Mouse (Mus musculus) mouse trophoblast stem cell (cell line): Measurements from ENCODE around the gene Copz2.
"Not testable (repeated sequence)": the region's sequence is repeated elsewhere in the genome, so short reads cannot be mapped to it uniquely, and the experiment has no call there.

ENCODE experiments used
- in situ Hi-C, 2 experiments: fragments of 300-500 bp; cut with MseI, MboI; formaldehyde crosslinking; loops; 2 replicates in 1 of 2; 3 replicates in 1 of 2; pipeline ENCODE4 v1.15.1; 2025

Copz2 gene

DNA sequence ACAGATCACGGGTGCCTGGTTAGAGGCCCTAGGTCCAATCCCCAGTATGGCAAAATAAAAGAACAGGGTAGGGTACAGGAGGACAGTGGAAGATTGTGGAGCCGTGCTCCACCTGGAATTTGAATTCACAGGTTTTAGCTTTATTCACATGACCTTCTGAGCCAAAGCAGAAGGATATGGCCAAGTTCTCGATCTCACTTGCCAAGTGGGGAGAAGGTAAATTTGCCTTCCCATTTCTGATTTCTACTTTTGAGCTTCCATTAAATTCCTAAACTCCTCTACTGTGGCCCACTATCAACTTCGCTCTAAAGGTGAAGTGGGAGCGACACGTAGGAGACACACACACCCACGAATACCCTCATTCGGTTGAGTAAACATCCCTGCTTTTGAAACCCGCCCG lies 20.8 kb upstream of the Copz2 start:
- in situ Hi-C loops, result no loop called here

DNA sequence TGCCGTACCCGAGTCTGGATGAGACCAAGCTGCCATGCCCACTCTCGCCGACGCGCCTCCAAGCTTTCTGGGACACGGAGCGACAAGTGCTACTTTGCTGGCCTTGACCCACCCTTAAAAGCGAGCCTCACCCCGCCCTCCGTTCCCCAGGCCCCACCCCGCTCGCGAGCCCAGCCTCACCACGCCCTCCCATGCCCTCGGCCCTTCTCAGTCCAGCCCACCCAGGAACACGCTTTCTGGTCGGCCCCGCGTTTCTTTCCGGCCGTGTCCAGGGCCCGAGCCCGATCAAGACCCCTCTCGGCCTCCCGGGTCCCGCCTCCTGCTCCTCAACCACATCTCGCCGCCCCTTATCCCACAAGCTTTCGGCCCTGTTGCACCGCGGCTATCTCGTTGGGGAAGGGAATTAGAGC lies 20.3 kb upstream of the Copz2 start:
- in situ Hi-C loops, result no loop called here

DNA sequence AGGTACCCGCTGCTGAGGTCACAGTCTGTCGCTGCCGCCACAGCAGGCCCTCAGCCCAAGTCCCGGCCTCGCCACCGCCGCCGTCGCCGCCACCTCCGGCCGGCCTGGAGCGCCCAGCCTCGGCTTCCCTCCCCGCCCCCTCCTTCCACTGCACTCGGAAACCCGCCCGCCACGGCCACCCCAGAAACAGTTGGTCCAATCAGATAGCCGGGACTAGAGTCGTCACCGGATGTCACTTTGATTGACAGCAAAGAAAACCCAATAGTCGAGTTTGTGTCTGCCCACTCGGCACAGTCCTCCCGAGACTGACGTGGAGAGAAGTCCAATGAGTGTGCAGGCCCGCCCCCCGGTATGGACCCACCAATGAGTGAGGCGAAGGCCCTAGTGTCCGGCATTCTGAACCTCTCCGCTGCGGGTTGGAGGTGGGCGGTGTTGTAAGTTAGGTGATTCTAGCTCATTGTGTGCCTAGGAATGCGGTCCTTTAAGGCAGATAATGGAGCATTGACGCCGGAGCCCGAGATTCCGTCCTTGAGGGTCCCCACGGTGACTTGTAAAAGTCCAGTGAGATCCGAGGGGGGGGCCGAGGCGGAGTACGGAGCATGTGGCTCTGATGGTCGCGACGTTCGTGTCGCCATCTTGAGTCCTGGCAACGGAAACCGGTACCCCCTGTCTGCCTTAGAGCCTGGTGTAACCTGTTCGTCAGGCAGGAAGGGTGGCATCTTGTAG lies 19.7 kb upstream of the Copz2 start, which contains the start of gene Nfe2l1:
Gene Nfe2l1, minus strand, starts transcription at position 156 of the 726 bp plus-strand sequence.
- in situ Hi-C loops, result no loop called here

DNA sequence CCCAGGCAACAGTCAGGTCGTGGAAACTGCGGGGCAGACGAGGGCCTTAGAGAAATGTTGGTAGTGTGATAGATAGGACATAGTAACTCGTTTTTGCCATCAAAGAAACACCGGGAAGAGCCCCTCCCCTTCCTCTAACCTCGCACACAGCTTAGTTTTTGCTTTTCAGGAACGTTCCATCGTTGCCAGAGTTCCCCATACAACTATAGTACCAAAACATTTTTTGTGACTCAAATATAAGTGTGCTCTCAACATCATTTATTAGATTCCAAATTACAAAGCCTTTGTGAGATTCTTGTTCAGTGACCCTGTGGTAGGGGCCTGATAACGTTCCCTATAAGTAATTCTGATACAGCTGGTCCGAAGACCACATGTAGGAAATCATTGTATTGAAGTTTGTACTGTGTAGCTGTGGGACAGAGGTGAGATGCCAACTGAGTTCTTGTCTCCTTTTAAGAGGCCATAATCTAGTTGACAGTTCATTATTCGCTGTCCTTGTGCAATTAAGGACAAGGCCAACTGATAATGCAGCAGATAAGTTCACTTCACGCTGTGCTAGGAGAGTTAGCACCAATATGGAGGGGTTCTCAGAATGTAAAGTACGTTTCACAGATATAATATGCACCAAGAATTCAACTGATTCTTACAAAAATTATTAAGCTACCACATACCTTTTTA lies 19.0 kb upstream of the Copz2 start:
- in situ Hi-C loops, result no loop called here

DNA sequence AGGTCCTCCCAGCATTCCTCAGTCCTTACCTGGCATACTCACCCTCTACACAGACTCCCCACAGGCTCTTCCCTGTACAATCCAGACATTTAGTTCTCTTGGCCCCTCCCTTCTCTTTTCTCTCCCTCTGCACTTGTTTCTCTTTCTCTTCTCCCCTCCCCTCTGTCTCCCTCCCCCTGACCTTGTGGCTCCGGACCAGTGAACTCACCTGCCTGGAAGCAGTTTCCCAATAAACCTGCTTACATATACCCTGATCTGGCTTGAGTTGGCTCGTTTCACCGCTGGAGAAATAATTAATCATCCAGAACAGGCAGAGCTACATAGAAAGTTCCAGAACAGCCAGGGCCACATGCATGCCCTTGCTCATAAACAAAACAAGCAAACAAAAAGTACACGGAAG lies 18.2 kb upstream of the Copz2 start:
- in situ Hi-C loops, result no loop called here

DNA sequence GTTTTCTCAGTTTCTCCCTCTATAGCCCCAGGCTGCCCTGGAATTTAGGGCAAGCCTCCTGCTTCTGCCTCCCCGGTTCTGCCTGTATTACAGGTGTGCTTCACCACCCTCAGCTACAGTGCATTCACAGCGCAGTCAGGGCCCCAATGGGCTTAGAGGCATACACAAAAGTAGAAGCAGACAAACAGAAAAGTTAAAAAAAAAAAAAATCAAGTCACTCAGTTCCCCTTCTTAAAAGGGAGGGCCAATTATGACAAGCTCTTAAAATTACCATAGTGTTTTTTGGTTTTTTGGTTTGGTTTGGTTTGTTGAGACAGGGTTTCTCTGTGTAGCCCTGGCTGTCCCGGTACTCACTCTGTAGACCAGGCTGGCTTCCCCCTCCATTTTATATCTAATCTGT lies 17.1 kb upstream of the Copz2 start:
- in situ Hi-C loops, result no loop called here

DNA sequence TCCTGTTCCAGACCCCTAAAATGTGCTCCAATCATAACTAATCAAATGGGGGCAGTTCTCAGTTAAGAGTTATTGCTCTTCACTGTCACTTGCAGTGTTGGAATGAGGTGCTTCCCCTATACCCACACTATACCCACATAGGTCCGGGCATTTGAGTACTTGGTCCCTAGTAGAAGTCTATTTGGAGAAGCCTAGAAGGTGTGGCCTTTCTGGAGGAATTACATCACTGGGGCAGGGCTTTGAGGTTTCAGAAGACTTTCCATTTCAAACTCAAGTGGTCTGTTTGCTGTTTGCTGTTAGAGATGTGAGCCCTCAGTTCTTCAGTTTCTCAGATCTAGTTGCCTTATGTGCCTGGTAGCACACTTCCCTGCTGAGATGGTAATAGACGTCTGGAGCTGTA lies 16.7 kb upstream of the Copz2 start:
- in situ Hi-C loops, result no loop called here

GRCm38 (mm10) chr11:96834127-96834526 lies 15.5 kb upstream of the Copz2 start:
- in situ Hi-C loops, result no loop called here

DNA sequence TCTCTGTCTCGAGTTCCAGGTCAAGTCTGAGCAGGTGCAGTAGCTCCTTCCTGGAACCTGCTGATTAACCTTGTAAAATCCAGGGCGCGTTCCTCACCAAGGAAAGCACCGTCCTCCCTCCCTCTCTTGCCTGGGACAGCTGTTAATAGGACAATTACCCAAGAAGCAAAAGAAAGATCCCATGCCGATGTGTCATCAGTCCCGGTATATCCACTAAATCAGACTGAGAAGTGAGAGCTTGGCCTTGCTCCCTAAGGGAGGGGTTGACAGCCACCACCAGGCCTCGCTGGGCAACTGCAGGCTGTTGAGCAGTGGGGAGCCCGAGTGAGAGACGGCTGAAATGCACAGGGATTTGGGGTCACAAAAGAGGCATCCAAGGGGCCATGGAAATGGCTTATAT lies 12.4 kb upstream of the Copz2 start:
- in situ Hi-C loops, result no loop called here

GRCm38 (mm10) chr11:96838341-96838740 lies 11.3 kb upstream of the Copz2 start:
- in situ Hi-C loops, result no loop called here

- in situ Hi-C loops, result no loop called here
Measured at GRCm38 (mm10) chr11:96839428-96839827, 10.2 kb upstream of the Copz2 start.

- in situ Hi-C loops, result no loop called here
Measured at GRCm38 (mm10) chr11:96839877-96840276, 9.8 kb upstream of the Copz2 start.

- in situ Hi-C loops, result no loop called here
Measured at GRCm38 (mm10) chr11:96840290-96840689, 9.4 kb upstream of the Copz2 start.

- in situ Hi-C loops, result no loop called here
Measured at GRCm38 (mm10) chr11:96843627-96844026, 6.0 kb upstream of the Copz2 start.

- in situ Hi-C loops, result no loop called here
Measured at GRCm38 (mm10) chr11:96847240-96847639, 2.4 kb upstream of the Copz2 start.

DNA sequence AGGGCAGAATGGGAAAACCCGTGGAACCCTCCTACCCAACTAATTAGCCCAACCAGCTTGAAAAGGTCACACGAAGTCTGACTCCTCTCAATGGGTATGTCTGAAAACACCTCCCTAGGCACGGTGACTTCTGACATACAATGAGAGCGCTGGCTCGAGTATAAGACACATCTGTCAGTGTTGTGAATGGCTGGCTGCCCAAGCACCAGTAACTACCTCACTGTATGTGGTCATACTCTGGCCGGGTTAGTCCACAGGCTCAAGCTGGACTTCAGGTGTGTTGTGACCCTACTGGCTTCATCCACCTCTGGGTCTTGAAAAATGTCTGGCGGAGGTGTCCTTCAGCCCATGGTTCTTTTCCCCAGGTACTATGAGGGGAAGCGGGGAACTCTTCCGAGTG lies 976 bp upstream of the Copz2 start:
- in situ Hi-C loops, result no loop called here

- in situ Hi-C loops, result not testable (repeated sequence)
Measured at GRCm38 (mm10) chr11:96849145-96849544, 525 bp upstream of the Copz2 start.

DNA sequence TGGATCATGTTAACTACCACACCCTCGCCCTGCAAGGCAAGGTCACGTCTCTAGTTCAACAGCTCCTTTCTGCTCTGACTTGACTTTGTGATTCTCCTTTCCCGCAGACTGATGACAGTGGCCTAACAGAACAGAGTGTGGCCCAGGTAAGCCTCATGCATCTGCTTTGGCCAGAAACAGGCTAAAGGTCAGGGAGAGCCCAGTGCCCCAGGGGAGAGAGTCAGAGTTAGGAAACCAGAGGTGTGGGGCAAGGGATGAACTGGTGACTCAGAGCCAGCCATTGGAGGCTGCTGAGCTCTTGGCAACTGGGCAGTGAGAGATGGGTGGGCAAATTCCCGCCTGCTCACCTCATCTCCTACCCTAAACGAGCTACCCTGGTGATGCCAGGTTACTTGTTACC lies 7.8 kb downstream of the Copz2 start:
- in situ Hi-C loops, result no loop called here

DNA sequence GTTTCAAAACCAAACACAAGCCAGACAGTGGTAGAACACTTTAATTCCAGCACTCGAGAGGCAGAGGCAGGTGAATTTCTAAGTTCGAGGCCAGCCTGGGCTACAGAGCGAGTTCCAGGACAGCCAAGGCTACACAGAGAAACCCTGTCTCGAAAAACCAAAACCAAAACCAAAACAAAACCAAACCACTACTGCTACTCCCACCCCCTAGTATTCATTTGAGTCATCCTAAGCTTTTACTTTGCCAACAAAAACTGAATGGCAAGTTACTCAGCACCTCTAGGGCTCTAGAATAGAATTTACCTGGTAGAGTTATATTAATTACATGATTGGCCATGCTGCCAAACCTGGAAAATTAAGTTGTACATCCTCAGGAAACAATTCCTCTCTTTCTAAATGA lies 10.0 kb downstream of the Copz2 start:
- in situ Hi-C loops, result loop anchor here (5.0 kb wide), 2 partner anchors 72 to 77 kb away; partner anchors contain the start of gene Cbx1 (in 1 of the 2)

GRCm38 (mm10) chr11:96860564-96860963 lies 10.9 kb downstream of the Copz2 start:
- in situ Hi-C loops, result loop anchor here (5.0 kb wide), 2 partner anchors 73 to 78 kb away; partner anchors contain the start of gene Cbx1 (in 1 of the 2)

- in situ Hi-C loops, result loop anchor here (5.0 kb wide), 2 partner anchors 74 to 79 kb away; partner anchors contain the start of gene Cbx1 (in 1 of the 2)
Measured at GRCm38 (mm10) chr11:96861446-96861845, 11.8 kb downstream of the Copz2 start.

DNA sequence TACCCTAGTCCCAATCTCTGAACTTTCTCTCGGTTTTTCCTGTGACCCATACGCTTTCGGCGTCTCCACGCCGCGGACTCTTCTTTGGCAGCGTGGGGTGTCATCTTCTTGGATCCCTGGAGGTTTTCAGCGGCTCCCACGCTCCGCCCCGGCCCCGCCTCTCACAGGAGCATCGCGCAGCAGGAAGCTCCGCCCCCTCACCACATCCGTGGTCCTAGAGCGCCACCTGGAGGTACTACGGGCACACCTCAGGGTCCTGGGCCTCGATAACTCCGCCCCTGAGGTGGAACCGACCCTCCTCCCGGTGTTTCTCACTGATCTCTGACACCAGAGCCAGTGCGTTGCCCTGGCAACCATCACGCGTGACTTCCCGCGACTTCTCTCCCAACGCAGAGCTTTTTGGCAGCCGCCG lies 12.2 kb downstream of the Copz2 start:
- in situ Hi-C loops, result loop anchor here (5.0 kb wide), 2 partner anchors 75 to 80 kb away; partner anchors contain the start of gene Cbx1 (in 1 of the 2)

GRCm38 (mm10) chr11:96862534-96862933 lies 12.9 kb downstream of the Copz2 start:
- in situ Hi-C loops, result loop anchor here (5.0 kb wide), 2 partner anchors 75 to 80 kb away; partner anchors contain the start of gene Cbx1 (in 1 of the 2)
